Mouse (Mus musculus) hindbrain, postnatal 0 days (tissue): Measurements from ENCODE around the gene Ncor2. TPM values are rescaled to one million over a fixed set of nuclear protein-coding genes. Genes with fewer than 3 reads are reported as not detected.

Experiments
- ATAC-seq: fragments of 200-750 bp; cut with Nextera tagmentation; 2 replicates; pipeline ENCODE4 v1.8.0; 2017; ENCODE audit warnings: mild to moderate bottlenecking, moderate TSS enrichment, moderate library complexity
- DNase-seq: peaks from one replicate; pipeline ENCODE4 v3.0.0-alpha.2; 2015; ENCODE audit warnings: low spot score
- H3K27ac ChIP-seq: fragments of 300-500 bp; sonication (generic); 2 replicates; pipeline ENCODE4 v1.5.1; 2014; ENCODE audit warnings: mild to moderate bottlenecking
- H3K27me3 ChIP-seq: fragments of 300-500 bp; sonication (generic); 2 replicates; pipeline ENCODE4 v1.6.1; 2014; ENCODE audit warnings: low read length, mixed read lengths; ENCODE audit not compliant: insufficient read depth
- H3K36me3 ChIP-seq: fragments of 300-500 bp; sonication (generic); 2 replicates; pipeline ENCODE4 v1.6.1; 2014; ENCODE audit warnings: low read length, mixed read lengths; ENCODE audit not compliant: insufficient read depth
- H3K4me1 ChIP-seq: fragments of 300-500 bp; sonication (generic); 2 replicates; pipeline ENCODE4 v1.6.1; 2014; ENCODE audit warnings: antibody characterized with exemption, low read length, mixed read lengths; ENCODE audit not compliant: insufficient read depth
- H3K4me2 ChIP-seq: fragments of 300-500 bp; sonication (generic); 2 replicates; pipeline ENCODE4 v1.6.1; 2014; ENCODE audit warnings: low read depth, mild to moderate bottlenecking, low read length, moderate library complexity, mixed read lengths
- H3K4me3 ChIP-seq: fragments of 300-500 bp; sonication (generic); 2 replicates; pipeline ENCODE4 v1.5.1; 2014; ENCODE audit warnings: low read length
- H3K9ac ChIP-seq: fragments of 300-500 bp; sonication (generic); replicated peaks from 2 replicates; pipeline ENCODE4 v1.6.1; 2014; ENCODE audit warnings: mild to moderate bottlenecking, low read length, moderate library complexity, mixed read lengths
- H3K9me3 ChIP-seq: fragments of 300-500 bp; sonication (generic); 2 replicates; pipeline ENCODE4 v1.6.1; 2016; ENCODE audit warnings: low read length, mixed read lengths
- CTCF ChIP-seq: IDR thresholded peaks from 2 replicates; pipeline ENCODE4 v1.5.1; 2016; ENCODE audit warnings: antibody characterized with exemption, control low read depth, low read depth
- WGBS: fragments of 180-500 bp; shearing (Covaris S2); extraction: QIAGEN DNeasy Blood & Tissue Kit; methylation state at CpG from one replicate; pipeline ENCODE4 v1.1.7; 2014; 5-methylcytosine and 5-hydroxymethylcytosine counted together
- polyA plus RNA-seq: library from polyadenylated mRNA; unstranded; fragments of >200 nt; fragmentation: Nextera tagmentation; extraction: Ambion mirVana; gene quantifications from 2 replicates; pipeline ENCODE4 v1.2.1, GENCODE M21; 2015
- total RNA-seq: library from RNA; depleted of rRNA; stranded (reverse); fragments of >200 nt; gene quantifications from 2 replicates; pipeline ENCODE4 v1.2.3, GENCODE M21; 2014

Gene Ncor2
- total and polyA plus RNA-seq, 2 experiments from 2014 or later = 22.7 to 35.4 TPM

GRCm38 (mm10) chr5:125150951-125151564, 28.0 kb downstream of the Ncor2 start:
- Histone ChIP-seq H3K4me2 (0 out of 2 replicates have a peak overlapping the region, but pooled peaks have one; percentile 11), H3K4me1 (peaks cover 74% of the 10 kb centered on the region), H3K9ac (no peak overlapping the region; the same call in none of the 2 replicates), H3K36me3 (no peaks in the 10 kb centered on the region), H3K9me3 (no peaks in the 10 kb centered on the region), H3K27me3 (no peaks in the 10 kb centered on the region), H3K27ac (peak overlapping the region; percentile 80; the same call in 1 of the 2 replicates), H3K4me3 (no peak overlapping the region)
- peak; percentile 14; the same call in 1 of the 2 replicates for ATAC-seq
- DNase-seq = peak; percentile 77
- 16% methylated on average over 10 of the region's 10 CpGs for WGBS
- TF ChIP-seq CTCF = no peak

GRCm38 (mm10) chr5:125149142-125149541, 29.9 kb downstream of the Ncor2 start:
- Histone ChIP-seq H3K9ac (no peak overlapping the region; the same call in 1 of the 2 replicates), H3K9me3 (no peaks in the 10 kb centered on the region), H3K4me1 (peaks cover 56% of the 10 kb centered on the region), H3K27me3 (no peaks in the 10 kb centered on the region), H3K4me2 (no peak overlapping the region; the same call in 1 of the 2 replicates), H3K36me3 (no peaks in the 10 kb centered on the region), H3K4me3 (no peak overlapping the region), H3K27ac (peak overlapping the region; percentile 74)
- no peak for ATAC-seq
- peak; percentile 50 for DNase-seq
- 35% methylated on average over 17 of the region's 17 CpGs for WGBS
- TF ChIP-seq CTCF = no peak

- H3K36me3 ChIP-seq = no peaks in the 10 kb centered on the region
- no peak overlapping the region; the same call in 1 of the 2 replicates for H3K9ac ChIP-seq
- H3K27ac ChIP-seq = peak overlapping the region; percentile 74
- no peak overlapping the region for H3K4me3 ChIP-seq
- ATAC-seq = peak; percentile 70
- no peaks in the 10 kb centered on the region for H3K9me3 ChIP-seq
- TF ChIP-seq CTCF = no peak
- peaks cover 52% of the 10 kb centered on the region for H3K4me1 ChIP-seq
- 21% methylated on average over 5 of the region's 5 CpGs for WGBS
- DNase-seq = peak; percentile 81
- H3K27me3 ChIP-seq = no peaks in the 10 kb centered on the region
- no peak overlapping the region; the same call in 1 of the 2 replicates for H3K4me2 ChIP-seq
Measured at GRCm38 (mm10) chr5:125148686-125149085, 30.3 kb downstream of the Ncor2 start.

- Histone ChIP-seq H3K9me3 (no peaks in the 10 kb centered on the region), H3K9ac (no peak overlapping the region), H3K4me3 (no peak overlapping the region), H3K27ac (peak overlapping the region; percentile 74), H3K36me3 (no peaks in the 10 kb centered on the region), H3K4me2 (no peak overlapping the region), H3K27me3 (no peaks in the 10 kb centered on the region), H3K4me1 (peaks cover 55% of the 10 kb centered on the region)
- ATAC-seq (no peak), DNase-seq (peak; percentile 60)
- TF ChIP-seq CTCF = peak; percentile 40; the same call in 1 of the 2 replicates
- whole genome bisulfite sequencing = 28% methylated on average over 10 of the region's 10 CpGs
Measured at GRCm38 (mm10) chr5:125148173-125148572, 30.8 kb downstream of the Ncor2 start.

- H3K4me1 ChIP-seq = peaks cover 55% of the 10 kb centered on the region
- H3K27ac ChIP-seq = no peak overlapping the region
- no peak overlapping the region for H3K4me2 ChIP-seq
- DNase-seq (no peak), ATAC-seq (no peak)
- 75% methylated on average over 5 of the region's 5 CpGs for WGBS
- no peak overlapping the region for H3K9ac ChIP-seq
- no peaks in the 10 kb centered on the region for H3K36me3 ChIP-seq
- no peaks in the 10 kb centered on the region for H3K9me3 ChIP-seq
- no peak for TF ChIP-seq CTCF
- no peak overlapping the region for H3K4me3 ChIP-seq
- no peaks in the 10 kb centered on the region for H3K27me3 ChIP-seq
Measured at GRCm38 (mm10) chr5:125147124-125147523, 31.9 kb downstream of the Ncor2 start.

GRCm38 (mm10) chr5:125143114-125143872, 35.7 kb downstream of the Ncor2 start:
- Histone ChIP-seq H3K4me2 (no peak overlapping the region), H3K27ac (peak overlapping the region; percentile 48), H3K4me3 (no peak overlapping the region), H3K27me3 (no peaks in the 10 kb centered on the region), H3K4me1 (peaks cover 53% of the 10 kb centered on the region), H3K9me3 (no peaks in the 10 kb centered on the region), H3K9ac (no peak overlapping the region), H3K36me3 (no peaks in the 10 kb centered on the region)
- no peak for DNase-seq
- no peak for TF ChIP-seq CTCF
- no peak for ATAC-seq
- 75% methylated on average over 12 of the region's 12 CpGs for WGBS
